Mouse (Mus musculus) adrenal gland, postnatal 14 days (tissue): ENCODE measurements around the gene Eif4a1. TPM values are rescaled to one million over a fixed set of nuclear protein-coding genes. Genes with fewer than 3 reads are reported as not detected.

ENCODE experiments used
- DNase-seq: peaks from one replicate; pipeline ENCODE4 v3.0.0; 2021; ENCODE audit warnings: mixed read lengths
- total RNA-seq: library from RNA; stranded (reverse); gene quantifications from 2 replicates; pipeline ENCODE4 v1.2.3, GENCODE M21; 2021

The Eif4a1 gene
- total RNA-seq, 1 experiment from 2014 or later = 642 TPM

- no peak for DNase-seq
Measured at GRCm38 (mm10) chr11:69679144-69679543, 6.9 kb upstream of the Eif4a1 start.

GRCm38 (mm10) chr11:69671726-69672124 lies 498 bp downstream of the Eif4a1 start:
- DNase-seq = no peak

GRCm38 (mm10) chr11:69670786-69671725 lies 1.2 kb downstream of the Eif4a1 start:
- peak; percentile 99 for DNase-seq

- no peak for DNase-seq
Measured at GRCm38 (mm10) chr11:69666665-69667005, 5.6 kb downstream of the Eif4a1 start.

- DNase-seq = peak; percentile 73
Measured at GRCm38 (mm10) chr11:69665961-69666664, 6.1 kb downstream of the Eif4a1 start, which contains the start of gene Cd68. Gene Cd68 (minus strand): TSS chr11:69666153.

GRCm38 (mm10) chr11:69665457-69665960 lies 6.7 kb downstream of the Eif4a1 start:
- DNase-seq = no peak

GRCm38 (mm10) chr11:69664841-69665240 lies 7.4 kb downstream of the Eif4a1 start:
- no peak for DNase-seq

- peak; percentile 83 for DNase-seq
Measured at GRCm38 (mm10) chr11:69663795-69664194, 8.4 kb downstream of the Eif4a1 start.

GRCm38 (mm10) chr11:69662967-69663671 lies 9.1 kb downstream of the Eif4a1 start:
- DNase-seq = no peak

- peak; percentile 97 for DNase-seq
Measured at GRCm38 (mm10) chr11:69662213-69662966, 9.8 kb downstream of the Eif4a1 start, which contains the start of gene Mpdu1. Gene Mpdu1 (minus strand): TSS chr11:69662642.

GRCm38 (mm10) chr11:69661221-69661881 lies 10.9 kb downstream of the Eif4a1 start:
- peak; percentile 67 for DNase-seq

- DNase-seq = no peak
Measured at GRCm38 (mm10) chr11:69657462-69657881, 14.8 kb downstream of the Eif4a1 start.

GRCm38 (mm10) chr11:69656617-69657461 lies 15.4 kb downstream of the Eif4a1 start:
- DNase-seq = peak; percentile 66

- DNase-seq = no peak
Measured at GRCm38 (mm10) chr11:69656065-69656455, 16.2 kb downstream of the Eif4a1 start.

GRCm38 (mm10) chr11:69655264-69656064 lies 16.8 kb downstream of the Eif4a1 start, which contains the start of gene Sox15:
Gene Sox15 (plus strand): TSS chr11:69655314.
- DNase-seq = peak; percentile 77

- no peak for DNase-seq
Measured at GRCm38 (mm10) chr11:69654760-69655159, 17.5 kb downstream of the Eif4a1 start.

GRCm38 (mm10) chr11:69653399-69653798 lies 18.8 kb downstream of the Eif4a1 start:
- DNase-seq = peak; percentile 53

GRCm38 (mm10) chr11:69645860-69646259 lies 26.4 kb downstream of the Eif4a1 start:
- DNase-seq = no peak

GRCm38 (mm10) chr11:69635471-69635870 lies 36.8 kb downstream of the Eif4a1 start:
- DNase-seq = no peak
